Mouse (Mus musculus) ES-Bruce4 (cell line): Measurements from ENCODE around the gene Cd164.

Source experiments
- CTCF ChIP-seq: IDR thresholded peaks from one replicate; pipeline ENCODE4 v1.8.1; 2011; ENCODE audit warnings: low read depth, low read length
- POLR2A ChIP-seq: IDR thresholded peaks from one replicate; pipeline ENCODE4 v1.8.1; 2011; ENCODE audit warnings: low read length; ENCODE audit not compliant: insufficient read depth

DNA sequence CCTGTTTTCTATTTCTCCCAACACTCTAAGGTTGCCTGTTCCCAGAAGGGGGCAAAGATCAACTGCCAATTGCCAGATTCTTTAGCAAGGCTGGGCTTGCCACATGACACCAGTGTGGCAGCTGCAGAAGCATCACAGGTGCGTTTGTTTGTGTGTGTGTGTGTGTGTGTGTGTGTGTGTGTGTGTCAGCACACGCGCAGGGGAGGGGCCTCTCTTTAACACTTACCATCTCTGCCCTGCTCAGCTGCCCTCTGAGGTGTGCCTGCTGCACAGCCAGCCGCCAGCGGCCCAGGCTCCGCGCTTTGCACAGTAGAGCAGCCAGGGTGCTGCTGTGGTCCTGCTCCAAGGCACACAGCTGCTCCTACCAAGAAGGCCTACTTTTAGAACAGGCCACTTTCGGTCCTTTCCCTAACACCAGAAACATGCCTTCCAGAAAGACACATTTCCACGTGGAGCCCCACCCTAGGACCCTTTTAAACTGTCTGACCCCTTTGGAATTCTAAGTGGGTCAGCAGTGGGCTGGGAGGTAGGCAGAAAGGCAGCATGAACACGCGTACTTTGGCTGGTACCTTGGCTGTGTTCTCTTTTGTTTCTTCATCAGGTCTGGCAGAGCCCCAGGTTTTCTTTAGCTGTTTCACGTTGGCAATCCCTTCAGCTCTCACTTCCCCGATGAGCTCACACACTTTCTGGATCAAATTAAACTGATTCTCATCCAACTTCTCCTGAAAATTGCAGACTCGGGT is 33.8 kb downstream of the Cd164 start:
- TF ChIP-seq POLR2A (no peak), CTCF (no peak)
